Mouse (Mus musculus) subcutaneous adipose tissue, adult 2 months (tissue): ENCODE results near the gene Elp5. TPM values are rescaled to one million over a fixed set of nuclear protein-coding genes. Genes with fewer than 3 reads are reported as not detected.

Source experiments
- polyA plus RNA-seq: library from polyadenylated mRNA; depleted of rRNA; stranded (reverse); fragments of >200 nt; gene quantifications from 2 replicates; pipeline ENCODE4 v1.2.3, GENCODE M21; 2012; ENCODE audit warnings: low replicate concordance; rRNA removed

The Elp5 gene
- 95.6 and 101 TPM in 2 replicates for polyA plus RNA-seq

GRCm38 (mm10) chr11:69982225-69982624 lies at the start of gene Elp5:
Gene Elp5 (minus strand): TSS chr11:69982517.

GRCm38 (mm10) chr11:70016669-70017068 lies 34.4 kb upstream of the Elp5 start, which contains the start of gene Dlg4:
Gene Dlg4 (plus strand): TSS chr11:70016942.

GRCm38 (mm10) chr11:70014880-70015558 lies 32.7 kb upstream of the Elp5 start, which contains the start of gene Acadvl:
Gene Acadvl (minus strand): TSS chr11:70015411.

GRCm38 (mm10) chr11:70000396-70000898 lies 18.1 kb upstream of the Elp5 start, which contains the start of gene Dvl2:
Gene Dvl2 (plus strand): TSS chr11:70000595.

GRCm38 (mm10) chr11:69995391-69995960 lies 13.2 kb upstream of the Elp5 start, which contains the start of gene Phf23:
Gene Phf23 (plus strand): TSS chr11:69995777.

GRCm38 (mm10) chr11:69990850-69991691 lies 8.8 kb upstream of the Elp5 start, which contains the start of gene Gabarap:
Gene Gabarap (plus strand): TSS chr11:69991143.

GRCm38 (mm10) chr11:69981141-69981762 lies 1.1 kb downstream of the Elp5 start, which contains the start of gene Ctdnep1:
Gene Ctdnep1 (plus strand): TSS chr11:69981156.

GRCm38 (mm10) chr11:69964650-69965270 lies 17.6 kb downstream of the Elp5 start, which contains the start of gene Cldn7:
Gene Cldn7 (plus strand): TSS chr11:69964779.

GRCm38 (mm10) chr11:69948066-69948762 lies 34.1 kb downstream of the Elp5 start, which contains the start of gene Slc2a4:
Gene Slc2a4 (minus strand): TSS chr11:69948188.

GRCm38 (mm10) chr11:69935137-69935879 lies 47.0 kb downstream of the Elp5 start, which contains the start of gene Ybx2:
Gene Ybx2 (plus strand): TSS chr11:69935796.

GRCm38 (mm10) chr11:69921114-69922011 lies 61.0 kb downstream of the Elp5 start, which contains the start of gene Eif5a:
Gene Eif5a (minus strand): TSS chr11:69921958.

Other genes with a start within 250 kb of the Elp5 start
- 15.1 and 47.7 TPM in 2 replicates for gene Polr2a, start 223.9 kb downstream of the Elp5 start, polyA plus RNA-seq
- 0.10 and 0.21 TPM in 2 replicates for gene Slc35g3, start 220.5 kb downstream of the Elp5 start, polyA plus RNA-seq
- 44.2 and 58.0 TPM in 2 replicates for gene Zbtb4, start 216.6 kb downstream of the Elp5 start, polyA plus RNA-seq
- gene Chrnb1, start 186.6 kb downstream of the Elp5 start, polyA plus RNA-seq, result 15.3 and 30.1 TPM in 2 replicates
- 9.8 and 16.7 TPM in 2 replicates for gene Fgf11, start 180.7 kb downstream of the Elp5 start, polyA plus RNA-seq
- gene Tmem102, start 176.9 kb downstream of the Elp5 start, polyA plus RNA-seq, result 0.16 and 7.0 TPM in 2 replicates
- gene Gm39566, start 167.2 kb downstream of the Elp5 start, polyA plus RNA-seq, result not detected in 2 replicates
- gene Spem2, start 164.1 kb downstream of the Elp5 start, polyA plus RNA-seq, result not detected in 2 replicates
- 0.31 TPM in 1 of 2 replicates, not detected in the other for gene Spem1, start 160.3 kb downstream of the Elp5 start, polyA plus RNA-seq
- gene Nlgn2, start 144.7 kb downstream of the Elp5 start, polyA plus RNA-seq, result 21.2 and 76.1 TPM in 2 replicates
- 256 and 336 TPM in 2 replicates for gene Tmem256, start 144.0 kb downstream of the Elp5 start, polyA plus RNA-seq
- 134 and 164 TPM in 2 replicates for gene Plscr3, start 136.1 kb downstream of the Elp5 start, polyA plus RNA-seq
- gene Tnk1, start 123.8 kb downstream of the Elp5 start, polyA plus RNA-seq, result 5.0 and 6.3 TPM in 2 replicates
- gene Tmem95, start 104.5 kb downstream of the Elp5 start, polyA plus RNA-seq, result not detected in 2 replicates
- gene Kctd11, start 101.1 kb downstream of the Elp5 start, polyA plus RNA-seq, result 9.5 and 11.7 TPM in 2 replicates
- gene Acap1, start 87.0 kb downstream of the Elp5 start, polyA plus RNA-seq, result 3.5 and 5.1 TPM in 2 replicates
- gene 2810408A11Rik, start 81.5 kb downstream of the Elp5 start, polyA plus RNA-seq, result 0.82 and 2.1 TPM in 2 replicates
- 40.1 and 69.0 TPM in 2 replicates for gene Neurl4, start 81.4 kb downstream of the Elp5 start, polyA plus RNA-seq
- gene Gps2, start 68.6 kb downstream of the Elp5 start, polyA plus RNA-seq, result 74.4 and 90.7 TPM in 2 replicates
- gene Eif5a, start 60.6 kb downstream of the Elp5 start, polyA plus RNA-seq, result 533 and 726 TPM in 2 replicates
- gene Ybx2, start 46.7 kb downstream of the Elp5 start, polyA plus RNA-seq, result 8.7 and 20.8 TPM in 2 replicates
- 205 and 344 TPM in 2 replicates for gene Slc2a4, start 34.3 kb downstream of the Elp5 start, polyA plus RNA-seq
- gene Cldn7, start 17.7 kb downstream of the Elp5 start, polyA plus RNA-seq, result 0.49 and 65.8 TPM in 2 replicates
- 106 and 148 TPM in 2 replicates for gene Ctdnep1, start 1.4 kb downstream of the Elp5 start, polyA plus RNA-seq
- gene Gabarap, start 8.6 kb upstream of the Elp5 start, polyA plus RNA-seq, result 566 and 640 TPM in 2 replicates
- 17.1 and 38.9 TPM in 2 replicates for gene Phf23, start 13.3 kb upstream of the Elp5 start, polyA plus RNA-seq
- 9.4 and 27.1 TPM in 2 replicates for gene Dvl2, start 18.1 kb upstream of the Elp5 start, polyA plus RNA-seq
- gene Acadvl, start 32.9 kb upstream of the Elp5 start, polyA plus RNA-seq, result 153 and 251 TPM in 2 replicates
- 16.9 and 56.2 TPM in 2 replicates for gene Dlg4, start 34.4 kb upstream of the Elp5 start, polyA plus RNA-seq
- gene Asgr1, start 71.6 kb upstream of the Elp5 start, polyA plus RNA-seq, result 0.13 and 0.24 TPM in 2 replicates
- gene Asgr2, start 110.1 kb upstream of the Elp5 start, polyA plus RNA-seq, result 1.3 and 5.5 TPM in 2 replicates
- 25.4 and 35.8 TPM in 2 replicates for gene Mgl2, start 147.8 kb upstream of the Elp5 start, polyA plus RNA-seq
- gene Clec10a, start 173.7 kb upstream of the Elp5 start, polyA plus RNA-seq, result 32.3 and 46.6 TPM in 2 replicates
- gene Slc16a11, start 230.2 kb upstream of the Elp5 start, polyA plus RNA-seq, result 3.5 and 5.8 TPM in 2 replicates
- gene Slc16a13, start 238.5 kb upstream of the Elp5 start, polyA plus RNA-seq, result 4.4 and 8.0 TPM in 2 replicates
- gene Bcl6b, start 247.3 kb upstream of the Elp5 start, polyA plus RNA-seq, result 15.2 and 24.6 TPM in 2 replicates